Mouse (Mus musculus) stomach, embryonic 14.5 days (tissue): ENCODE results near the gene Gm6370. TPM values are rescaled to one million over a fixed set of nuclear protein-coding genes. Genes with fewer than 3 reads are reported as not detected.

ENCODE experiments used
- polyA plus RNA-seq: library from polyadenylated mRNA; unstranded; fragments of >200 nt; fragmentation: Nextera tagmentation; extraction: Ambion mirVana; gene quantifications from 2 replicates; pipeline ENCODE4 v1.2.1, GENCODE M21; 2014

Gene Gm6370
- polyA plus RNA-seq, 1 experiment from 2014 or later: not detected

Other genes starting within 250 kb of the Gm6370 start
- 1.8 and 2.0 TPM in 2 replicates for gene Wasf3, start 106.4 kb upstream of the Gm6370 start, polyA plus RNA-seq
- gene Gm6408, start 9.4 kb upstream of the Gm6370 start, polyA plus RNA-seq: not detected in 2 replicates
- not detected in 2 replicates for gene 4930449I24Rik, start 11.0 kb downstream of the Gm6370 start, polyA plus RNA-seq
- not detected in 2 replicates for gene Gm3402, start 22.8 kb downstream of the Gm6370 start, polyA plus RNA-seq
- not detected in 2 replicates for gene Gm3404, start 34.4 kb downstream of the Gm6370 start, polyA plus RNA-seq
- gene Gm3409, start 46.3 kb downstream of the Gm6370 start, polyA plus RNA-seq: not detected in 2 replicates
- gene Gm3415, start 64.8 kb downstream of the Gm6370 start, polyA plus RNA-seq: not detected in 2 replicates
- gene Gpr12, start 93.9 kb downstream of the Gm6370 start, polyA plus RNA-seq: not detected in 2 replicates